Mouse (Mus musculus) heart, adult 8-10 months (tissue): Measurements from ENCODE around the gene Kcne2. TPM values are rescaled to one million over a fixed set of nuclear protein-coding genes. Genes with fewer than 3 reads are reported as not detected.

Experiments
- DNase-seq: peaks from one replicate; pipeline ENCODE4 v3.0.0; 2022; ENCODE audit warnings: low spot score
- total RNA-seq, 4 experiments: library from RNA; stranded (reverse); gene quantifications; 2 replicates each; pipeline ENCODE4 v1.2.4; 2022

The Kcne2 gene
- total RNA-seq, 4 experiments from 2014 or later = not detected

DNA sequence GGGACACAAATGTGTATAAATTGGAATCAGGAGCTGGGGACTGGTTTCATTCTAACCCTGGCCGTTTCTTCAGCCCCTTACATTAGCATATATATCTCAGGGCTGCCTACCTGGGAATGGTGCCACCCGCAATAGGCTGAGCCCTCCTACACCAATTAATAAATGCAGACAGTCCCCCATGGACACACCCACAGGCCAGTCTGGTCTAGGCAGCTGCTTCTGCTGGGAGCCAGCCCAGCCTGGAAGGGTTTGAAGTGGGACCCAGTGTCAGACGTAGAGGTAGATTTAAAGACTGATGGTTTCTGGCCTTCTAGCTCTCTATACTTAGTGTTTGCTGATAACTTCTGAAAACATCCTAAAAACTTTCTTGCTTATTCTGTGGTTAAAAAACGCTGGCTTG, 16.9 kb downstream of the Kcne2 start:
- DNase-seq = no peak

DNA sequence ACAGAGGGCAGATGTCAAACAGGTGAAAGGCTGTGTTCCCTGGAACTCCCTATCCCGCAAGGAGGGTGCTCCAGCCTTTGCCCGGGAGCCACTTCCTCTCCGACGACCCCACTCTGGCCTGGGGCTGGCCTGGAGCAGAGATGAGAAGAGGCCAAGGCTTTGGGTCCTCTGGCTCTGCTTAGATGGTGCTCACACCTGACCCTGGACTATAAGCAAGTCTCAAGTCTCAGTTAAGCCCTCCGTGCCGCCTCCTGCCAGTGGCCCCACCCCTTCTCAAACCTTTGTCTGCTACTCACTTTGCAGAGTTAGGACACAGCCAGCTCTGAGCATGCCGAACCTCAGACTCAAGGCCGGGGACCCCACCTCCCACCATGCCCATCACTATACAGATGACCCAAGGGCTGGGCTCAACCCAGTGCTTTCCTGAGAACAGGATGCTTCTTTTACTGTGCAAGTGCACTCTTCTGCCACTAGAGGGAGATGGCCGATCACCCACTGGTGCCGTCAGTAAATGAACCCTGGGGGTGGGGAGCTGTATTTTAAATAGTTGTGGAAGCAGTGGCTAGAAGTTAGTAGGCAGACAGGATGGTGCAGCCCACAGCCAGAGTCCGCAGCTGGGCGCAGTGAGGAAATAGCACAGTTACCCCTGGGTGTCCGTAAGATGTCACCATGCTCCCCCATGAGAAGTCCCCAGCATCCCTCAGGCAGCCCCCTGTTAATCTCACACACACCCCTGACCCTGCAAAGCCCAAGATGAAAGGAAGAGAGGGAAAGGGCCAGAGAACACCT, 22.0 kb downstream of the Kcne2 start:
- peak; percentile 24 for DNase-seq

DNA sequence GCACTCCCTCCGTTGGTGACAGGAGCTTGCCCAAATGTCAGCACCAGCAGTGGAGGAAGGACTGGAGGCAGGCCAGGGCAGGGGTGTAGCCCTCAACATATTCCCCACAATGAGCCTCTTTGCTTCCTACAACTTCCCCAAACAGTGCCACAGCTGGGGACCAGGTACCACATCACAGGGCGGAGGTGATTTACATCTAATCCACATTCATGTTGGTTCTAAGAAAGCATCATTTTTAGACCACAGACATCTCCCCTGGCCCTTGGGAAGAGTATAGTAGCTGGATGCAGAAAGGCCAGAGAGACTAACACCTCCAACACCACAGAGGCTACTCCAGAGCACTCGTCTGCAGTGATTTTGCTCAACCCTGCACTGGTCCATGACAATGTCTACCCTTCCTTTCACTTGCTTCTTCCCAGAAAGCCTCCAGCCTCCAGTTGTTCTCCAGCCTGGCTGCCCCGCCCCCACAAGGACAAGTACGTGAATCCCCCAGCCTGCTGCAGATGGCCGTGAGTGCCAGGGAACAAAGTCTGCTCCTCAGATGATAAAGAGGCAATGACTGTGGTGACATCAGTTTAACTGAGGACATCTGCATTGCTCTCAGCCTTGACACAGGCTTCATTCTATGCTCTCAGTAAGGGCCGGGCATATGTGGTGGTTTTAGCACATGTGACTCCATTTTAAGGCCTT, 24.0 kb downstream of the Kcne2 start:
- no peak for DNase-seq

DNA sequence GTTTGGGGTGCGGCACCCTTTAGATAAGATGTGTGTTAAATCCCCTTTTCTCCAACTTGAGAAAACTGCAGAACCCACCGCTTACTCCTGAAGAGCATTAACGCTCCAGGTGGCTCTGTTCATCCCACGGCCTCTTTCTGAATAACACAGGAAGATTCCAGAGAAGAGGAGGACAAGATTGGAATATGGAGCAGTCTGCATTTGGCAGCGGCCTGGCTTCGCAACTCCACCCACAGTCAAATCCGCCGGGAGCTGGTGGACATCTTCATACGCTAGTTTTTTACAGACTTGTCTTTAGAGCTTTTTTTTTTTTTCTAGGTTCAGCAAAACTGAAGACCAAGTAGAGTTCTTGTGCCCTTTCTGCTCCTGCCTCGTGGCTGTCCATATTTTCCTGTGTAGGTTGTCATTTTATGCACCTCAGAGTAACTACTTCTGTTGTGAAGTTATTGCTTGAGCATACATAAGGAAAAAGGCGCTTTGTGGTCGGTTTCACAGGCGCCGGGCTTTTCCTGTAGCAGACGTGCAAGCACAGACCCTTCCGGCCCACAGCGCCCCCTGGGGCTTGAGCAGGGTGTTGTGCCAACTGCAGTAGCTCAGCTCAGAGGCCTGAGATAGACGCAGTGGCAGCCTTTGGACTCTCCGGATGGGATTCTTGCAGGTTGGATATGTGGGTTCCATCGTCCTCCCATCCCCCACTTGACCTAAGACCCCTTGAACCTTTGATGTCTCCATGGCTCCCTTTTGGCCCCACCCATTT, 27.3 kb downstream of the Kcne2 start:
- no peak for DNase-seq

DNA sequence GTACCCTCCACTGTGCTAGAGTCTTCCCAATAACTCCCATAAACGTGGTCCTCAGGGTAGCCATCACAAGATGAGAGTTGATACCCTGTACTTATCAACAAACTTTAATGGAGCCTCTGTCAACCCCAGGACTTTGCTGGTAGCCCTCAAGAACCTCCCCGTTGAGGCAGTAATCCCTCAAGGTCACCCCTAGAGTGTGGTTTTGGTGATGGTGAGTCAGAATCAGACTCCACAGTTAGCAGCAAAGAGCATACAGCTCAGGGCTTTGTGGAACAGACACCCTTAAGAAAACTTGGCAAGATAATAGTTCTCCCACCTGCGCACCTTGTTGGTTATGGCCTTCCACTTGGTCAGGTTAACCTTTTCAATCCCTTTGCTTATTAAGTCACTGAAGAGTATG, 28.2 kb downstream of the Kcne2 start:
- no peak for DNase-seq

DNA sequence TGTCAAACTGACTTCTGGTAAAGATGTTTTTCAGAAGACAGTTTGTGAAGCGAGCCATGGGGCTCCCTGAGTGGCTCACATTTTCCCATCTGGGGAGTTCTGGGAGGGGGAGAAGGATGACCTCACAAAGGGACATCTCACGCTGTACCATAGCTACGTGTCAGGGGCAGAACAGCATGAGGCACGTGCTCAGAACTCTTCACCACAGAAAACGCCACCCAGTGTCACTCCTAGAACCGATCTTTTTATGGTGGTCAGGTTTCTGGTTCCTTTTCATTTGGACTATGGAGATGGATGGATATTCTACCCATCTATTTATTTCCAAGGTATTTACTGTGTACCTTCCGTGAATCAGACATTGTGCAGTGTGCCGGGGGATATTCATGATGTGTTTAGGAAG, 29.2 kb downstream of the Kcne2 start, which contains the start of gene Fam243:
Fam243 (minus strand) TSS at position 101 of the 400 bp plus-strand sequence.
- no peak for DNase-seq

DNA sequence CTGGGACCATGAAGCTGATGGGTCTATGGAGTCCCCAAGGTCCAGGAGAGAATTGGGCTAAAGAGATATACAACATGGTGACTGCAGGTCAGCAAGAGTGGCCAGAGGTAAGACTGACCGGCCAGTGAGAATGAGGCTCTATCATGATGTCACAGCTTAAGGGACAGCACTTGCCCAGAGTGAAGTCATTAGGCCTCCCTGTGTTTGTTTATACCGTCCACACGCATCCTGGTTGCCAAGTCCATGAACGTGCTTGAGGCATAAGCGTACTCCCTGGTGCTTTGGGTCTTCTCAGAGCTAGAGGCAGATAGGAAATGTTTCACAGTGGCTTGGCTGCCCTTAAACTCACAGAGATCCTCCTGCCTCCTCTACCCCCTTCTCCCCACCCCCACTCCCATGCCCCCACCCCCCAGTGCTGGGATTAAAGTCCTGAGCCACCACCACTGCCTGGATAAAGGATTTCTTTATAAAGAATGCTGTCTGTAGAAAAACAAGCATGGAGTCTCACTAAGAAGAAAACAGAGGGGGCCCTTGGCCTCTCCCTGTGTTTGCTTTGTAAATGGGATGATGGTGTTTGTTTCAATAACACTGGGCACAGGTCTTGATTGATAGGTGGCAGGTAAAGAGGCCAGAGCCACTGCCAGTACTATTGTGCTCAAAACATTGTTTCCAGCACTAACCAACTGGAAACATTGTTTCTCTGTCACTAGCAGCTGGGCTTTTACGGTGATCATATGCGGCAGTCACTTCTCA, 32.3 kb downstream of the Kcne2 start:
- no peak for DNase-seq

DNA sequence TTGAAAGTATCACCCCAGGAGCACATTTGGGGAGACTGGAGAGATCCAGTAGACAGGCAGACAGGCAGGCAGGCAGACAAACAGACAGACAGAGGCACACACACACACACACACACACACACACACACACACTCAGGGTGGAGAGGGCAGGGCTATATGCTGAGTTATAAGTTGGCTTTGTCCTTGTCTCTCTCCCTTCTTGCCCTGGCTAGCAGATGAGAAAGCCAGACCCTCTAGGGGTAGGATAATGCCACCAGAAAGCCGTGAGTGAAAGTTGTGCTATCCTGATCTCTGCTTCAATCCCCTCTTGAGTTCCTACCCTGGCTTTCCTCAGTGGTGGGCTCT, 32.8 kb downstream of the Kcne2 start:
- no peak for DNase-seq

DNA sequence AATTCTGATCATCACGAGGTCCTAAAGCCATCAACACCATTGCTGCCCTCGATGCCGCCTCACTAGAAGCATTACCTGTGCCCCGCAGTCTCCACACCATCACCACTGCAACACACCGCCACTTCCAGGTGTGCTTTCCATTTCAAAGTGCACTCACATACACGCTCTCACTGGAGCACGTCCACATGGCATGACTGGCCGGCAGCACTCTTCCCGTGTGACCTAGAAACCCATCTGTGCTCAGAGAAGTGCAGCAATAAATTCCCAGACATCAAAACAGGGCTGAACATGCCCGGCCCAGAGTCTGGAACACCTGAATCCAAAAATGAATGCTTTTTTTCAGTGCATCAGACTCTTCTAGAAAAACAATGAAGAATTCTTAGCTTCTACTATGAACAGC, 35.7 kb downstream of the Kcne2 start:
- no peak for DNase-seq

DNA sequence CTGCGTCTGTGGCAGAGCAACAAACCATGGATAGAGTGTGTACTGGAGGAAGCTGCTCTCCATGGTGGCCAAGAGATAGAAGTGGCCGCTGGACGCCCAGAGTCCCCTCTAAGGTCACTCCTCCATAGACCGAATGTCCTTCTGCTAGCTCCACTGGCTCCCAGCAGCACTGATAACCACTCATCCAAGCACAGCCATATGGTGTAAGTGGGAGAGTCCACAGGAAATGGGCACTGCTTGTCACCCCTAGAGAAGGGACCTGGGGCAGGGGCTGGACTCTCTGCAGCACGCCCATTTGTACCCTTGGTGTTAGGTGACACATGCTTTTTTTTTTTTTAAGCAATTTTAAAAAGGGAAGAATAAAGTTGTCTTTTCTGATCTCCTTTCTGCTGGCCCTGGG, 38.8 kb downstream of the Kcne2 start:
- no peak for DNase-seq

DNA sequence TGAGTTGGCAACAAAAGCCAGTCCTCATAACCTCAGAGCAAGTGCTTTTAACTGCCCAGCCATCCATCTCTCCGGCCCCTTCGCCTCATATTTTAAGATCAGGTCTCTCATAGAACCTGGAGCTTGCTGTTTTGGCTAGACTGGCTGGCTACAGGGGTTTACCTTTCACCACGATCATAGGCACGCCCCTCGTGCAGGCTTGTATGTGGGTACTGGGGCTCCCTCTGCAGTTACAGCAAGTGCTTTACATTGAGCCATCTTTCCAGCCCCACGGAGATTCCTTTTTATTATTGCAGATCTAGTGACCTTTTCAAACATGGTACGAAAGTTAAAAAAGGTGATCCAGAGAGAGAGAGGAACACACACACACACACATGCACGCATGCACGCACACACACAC, 42.4 kb downstream of the Kcne2 start:
- DNase-seq = no peak

DNA sequence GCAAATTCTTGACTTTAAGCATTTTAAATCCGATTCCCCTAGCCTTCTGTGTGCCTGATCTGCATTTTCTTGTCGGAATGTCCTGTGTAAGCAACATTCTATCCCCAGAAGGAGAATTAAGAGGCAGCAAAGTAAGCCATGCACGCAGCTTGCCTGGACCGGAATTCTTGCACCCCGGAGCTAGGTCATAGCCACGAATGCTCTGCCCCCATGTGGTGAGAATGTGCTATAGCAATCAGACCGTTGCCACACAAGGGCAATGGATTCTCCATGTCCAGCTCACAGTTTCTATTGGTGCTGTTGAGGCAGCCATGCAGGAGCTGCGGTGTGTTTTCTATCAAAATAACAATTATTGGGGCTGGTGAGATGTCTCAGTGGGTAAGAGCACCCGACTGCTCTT, 44.1 kb downstream of the Kcne2 start:
- DNase-seq = peak; percentile 54

DNA sequence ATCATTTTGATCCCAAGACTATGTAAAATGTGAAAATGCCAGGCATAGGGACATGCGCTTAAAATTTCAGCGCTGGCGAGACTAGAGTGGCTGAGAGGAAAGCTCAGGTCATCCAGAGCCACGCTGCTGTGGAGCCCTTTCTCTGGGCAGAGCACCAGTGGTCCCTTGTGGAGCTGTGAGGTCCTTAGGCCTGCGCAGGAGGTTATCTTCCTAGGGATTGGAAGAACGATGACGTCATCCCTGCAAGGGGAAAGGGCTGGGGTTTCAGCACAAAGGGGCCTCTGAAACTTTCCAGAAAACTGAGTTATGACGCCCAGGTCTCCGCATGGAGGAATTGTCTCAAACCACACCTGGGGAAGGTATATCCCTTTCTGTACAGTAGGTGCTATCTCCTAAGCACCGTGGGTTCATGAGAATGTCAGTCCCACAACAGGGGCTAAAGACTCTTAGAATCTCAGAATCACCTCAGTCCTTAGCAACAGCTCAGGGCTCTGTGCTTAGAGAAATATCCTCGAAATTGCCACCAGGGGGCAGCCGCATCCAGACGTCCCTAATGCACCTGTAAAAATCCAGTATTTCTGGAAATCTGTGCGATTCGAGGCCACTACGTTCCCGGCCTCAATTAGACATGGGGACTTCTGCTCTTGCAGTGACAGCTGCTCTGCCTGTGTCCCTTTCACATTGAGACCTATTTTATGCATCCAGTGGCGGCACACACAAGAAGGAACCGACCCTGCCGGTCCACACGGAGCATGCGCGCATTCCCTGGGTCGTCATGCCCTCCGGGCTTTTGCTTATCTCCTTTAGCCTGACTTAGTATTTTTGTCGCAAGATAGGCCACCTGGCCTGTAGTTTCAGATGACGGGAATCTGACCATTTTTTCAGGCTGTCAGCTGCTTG, 48.7 kb downstream of the Kcne2 start:
- peak; percentile 36 for DNase-seq

DNA sequence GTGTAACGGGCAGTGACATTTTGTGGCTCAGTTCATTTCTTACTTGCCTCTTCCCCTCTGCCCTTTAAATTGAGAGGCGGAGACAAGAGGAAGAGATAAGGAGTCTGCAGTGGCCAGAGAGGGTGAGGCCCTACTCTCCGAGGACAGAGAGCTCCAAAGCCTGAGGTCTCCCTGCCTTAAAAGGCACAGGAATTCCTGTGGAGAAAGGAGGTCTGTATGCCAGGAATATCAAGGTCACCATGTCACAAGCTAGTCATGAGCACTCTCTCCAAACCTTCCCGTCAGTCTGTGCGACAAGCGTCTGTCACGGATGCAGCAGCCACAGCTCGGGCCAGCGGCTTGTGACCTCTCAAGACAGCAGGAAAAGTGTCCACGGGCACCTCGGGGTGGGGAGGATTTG, 53.0 kb downstream of the Kcne2 start:
- DNase-seq = peak; percentile 82

DNA sequence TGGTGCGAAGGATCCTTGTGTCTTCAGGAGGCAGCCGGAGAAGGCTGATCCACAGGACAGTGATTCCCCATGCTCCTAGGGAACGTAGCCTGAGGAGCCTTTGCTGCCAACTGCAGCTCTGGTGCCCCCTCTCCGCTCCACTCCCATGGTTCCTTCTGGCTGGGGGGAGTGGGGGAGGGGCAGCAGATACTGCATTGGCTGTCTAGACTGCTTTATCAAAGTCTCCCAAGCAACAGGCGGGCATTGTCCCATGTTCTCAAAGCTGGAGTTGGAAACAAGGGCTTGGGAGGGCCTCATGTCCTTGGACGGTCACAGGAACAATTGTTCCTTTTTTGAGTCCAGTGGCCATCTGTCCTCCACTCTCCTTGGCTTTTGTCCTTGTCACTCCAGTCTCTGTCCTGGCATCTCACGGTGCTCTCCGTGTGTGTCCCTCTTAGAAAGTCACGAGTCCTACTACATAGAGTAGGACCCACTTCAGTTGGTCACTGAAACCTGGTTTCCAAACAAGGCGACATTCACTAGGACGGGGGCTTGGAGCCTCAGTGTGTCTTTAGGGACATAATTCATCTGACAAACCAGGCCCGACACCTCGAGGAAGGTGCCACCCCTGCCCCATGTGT, 54.2 kb downstream of the Kcne2 start:
- peak; percentile 68 for DNase-seq

Other genes with a start within 250 kb of the Kcne2 start
- gene Mrps6, start 234.1 kb upstream of the Kcne2 start, total RNA-seq = 10 to 100 TPM; 57.6 to 68.6 (median 66.3) TPM
- not detected for gene Gm49711, start 234.1 kb upstream of the Kcne2 start, total RNA-seq
- gene Slc5a3, start 234.1 kb upstream of the Kcne2 start, total RNA-seq = 1 to 10 TPM; 4.4 to 5.8 (median 5.0) TPM
- 10 to 100 TPM; 84.4 to 94.5 (median 88.3) TPM for gene Smim11, start 8.9 kb downstream of the Kcne2 start, total RNA-seq
- gene Fam243, start 29.1 kb downstream of the Kcne2 start, total RNA-seq = under 1 TPM; 0.24 to 0.86 (median 0.42) TPM
- gene Kcne1, start 67.1 kb downstream of the Kcne2 start, total RNA-seq = 1 to 10 TPM; 2.7 to 7.8 (median 4.7) TPM
- gene Rcan1, start 178.5 kb downstream of the Kcne2 start, total RNA-seq = 100 to 1,000 TPM in 1 of 4 experiments, 10 to 100 TPM in 3; 51.0 to 123 (median 71.2) TPM
- under 1 TPM; 0.34 to 0.63 (median 0.41) TPM for gene Clic6, start 193.3 kb downstream of the Kcne2 start, total RNA-seq